Mouse (Mus musculus): ENCODE measurements around the gene Saa2.

DNA sequence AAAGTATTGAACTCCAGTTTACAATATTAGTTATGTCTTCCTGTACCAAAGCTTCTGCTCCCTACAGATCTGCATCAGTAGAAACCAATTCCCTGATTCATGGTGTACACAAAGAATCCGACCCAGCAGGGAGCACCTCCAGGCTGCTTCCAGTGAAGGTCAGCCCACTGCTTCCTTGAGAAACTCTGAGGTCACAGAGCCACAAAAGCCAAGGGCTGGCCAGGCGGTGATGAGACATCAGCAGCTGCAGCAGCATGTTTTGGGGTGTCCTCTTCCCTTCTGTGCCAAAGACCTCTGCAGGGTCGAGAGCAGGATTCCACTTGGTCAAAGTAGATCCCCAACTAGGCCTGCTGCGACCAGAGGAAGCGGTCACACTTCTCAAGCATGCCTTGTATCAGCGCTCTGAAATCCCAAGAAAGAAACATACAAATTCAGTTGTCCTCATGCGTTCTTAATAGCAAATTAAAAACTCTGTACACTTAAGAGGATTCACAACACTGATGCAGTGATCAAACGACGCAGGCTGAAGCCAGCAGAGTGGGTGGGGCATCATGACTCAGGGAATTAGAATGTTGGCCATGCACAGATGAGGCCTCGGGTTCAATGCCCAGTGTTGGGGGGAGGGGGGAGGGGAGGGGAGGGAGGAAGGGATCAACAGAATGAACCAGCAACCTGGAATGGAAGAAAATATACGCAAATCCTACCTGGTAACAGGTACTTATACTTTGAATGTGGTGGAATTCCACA, 9.6 kb downstream of the Saa2 start:
- TF ChIP-seq CTCF (IDR thresholded peaks at IDR 0.05; ENCODE audit: low read depth, low read length) (no peak), POLR2A (IDR thresholded peaks at IDR 0.05; ENCODE audit: borderline replicate concordance, low read depth, low read length) (no peak)
